Mouse (Mus musculus) gastrocnemius, adult 18-20 months (tissue): ENCODE results near the gene Zfyve28. TPM values are rescaled to one million over a fixed set of nuclear protein-coding genes. Genes with fewer than 3 reads are reported as not detected.
A peak's percentile ranks its signal among the peaks of the same experiment; 100 is the strongest.

ENCODE experiments used
- DNase-seq: peaks from one replicate; pipeline ENCODE4 v3.0.0; 2021; ENCODE audit warnings: low spot score
- total RNA-seq, 2 experiments: library from RNA; stranded (reverse); gene quantifications; 2 replicates each; pipeline ENCODE4 v1.2.3; 2021

The Zfyve28 gene
- total RNA-seq, 2 experiments from 2014 or later, result 0.41 to 0.69 TPM

DNA sequence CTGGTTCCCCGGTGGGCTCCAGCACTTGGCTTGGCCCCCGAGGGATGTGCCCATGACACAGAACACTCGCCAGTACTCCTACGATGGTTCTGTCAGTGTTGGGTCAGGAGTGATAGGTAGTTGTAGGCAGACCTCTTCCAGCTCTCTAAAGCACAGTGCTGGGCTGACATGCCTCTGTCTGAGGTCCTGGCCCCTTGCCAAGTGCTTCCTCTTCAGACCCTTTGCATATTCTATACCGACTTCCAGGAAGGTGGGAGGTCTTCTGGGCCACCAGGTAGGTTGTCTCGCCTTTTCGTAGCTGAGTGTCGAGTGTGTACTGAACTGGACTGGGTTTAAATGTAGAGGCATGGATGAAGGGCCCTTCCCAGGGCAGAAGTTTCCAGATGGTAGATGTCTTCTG is 74.6 kb downstream of the Zfyve28 start:
- no peak for DNase-seq

DNA sequence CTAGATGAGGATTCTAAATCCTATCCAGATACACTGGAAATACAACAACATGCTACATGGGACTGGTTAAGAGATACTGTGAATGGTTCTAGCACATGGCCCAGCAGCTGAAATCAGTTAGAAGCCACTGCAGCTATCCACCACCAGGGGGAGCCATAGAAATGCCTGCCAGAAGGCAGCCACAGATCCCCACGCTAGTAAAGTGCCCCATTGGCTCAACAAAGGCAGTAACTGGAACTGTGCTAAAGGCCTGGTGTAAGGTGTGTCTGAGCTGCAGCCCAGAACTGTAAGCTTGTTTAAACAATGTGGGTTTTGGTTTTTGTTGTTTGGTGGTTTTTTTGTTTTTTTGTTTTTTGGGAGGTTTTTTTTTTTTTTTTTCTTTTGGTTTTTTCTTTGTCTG is 78.0 kb downstream of the Zfyve28 start:
- peak; percentile 72 for DNase-seq

DNA sequence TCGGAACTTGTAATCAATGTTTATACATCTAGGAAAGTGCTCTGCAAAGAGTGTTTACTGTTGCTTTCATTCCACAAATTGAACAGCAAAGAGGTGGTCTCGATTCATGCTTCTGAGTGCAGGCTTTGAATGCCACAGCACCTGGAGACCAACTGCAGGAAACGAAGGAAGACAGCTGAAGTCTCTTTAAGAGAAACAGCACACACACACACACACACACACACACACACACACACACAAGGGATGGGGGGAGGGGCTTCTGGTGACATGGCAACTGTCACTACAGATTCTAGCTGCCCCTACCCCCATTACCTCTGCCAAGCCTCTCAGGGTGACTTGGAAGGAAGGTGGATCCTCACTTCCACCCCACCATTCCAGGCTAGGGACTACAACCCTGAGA is 80.7 kb downstream of the Zfyve28 start:
- DNase-seq, result no peak

DNA sequence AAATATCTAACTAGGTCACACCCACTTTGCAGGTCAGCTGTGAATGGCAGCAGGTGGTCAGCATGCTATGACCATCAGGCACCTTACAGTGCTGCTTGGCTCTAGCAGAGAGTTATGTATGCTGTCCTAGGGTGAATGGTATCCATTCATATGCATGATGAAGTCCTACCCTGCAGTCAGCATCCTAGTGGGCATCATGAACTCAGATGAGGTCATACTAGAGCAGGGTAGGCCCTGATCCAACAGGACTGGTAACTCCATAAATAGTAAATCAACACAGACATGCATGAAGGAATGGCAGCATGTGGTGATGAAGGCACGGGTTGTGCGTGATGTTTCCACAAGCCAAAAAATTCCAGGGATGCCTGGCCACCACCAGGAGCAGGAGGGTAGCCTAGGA is 82.5 kb downstream of the Zfyve28 start:
- DNase-seq, result no peak

DNA sequence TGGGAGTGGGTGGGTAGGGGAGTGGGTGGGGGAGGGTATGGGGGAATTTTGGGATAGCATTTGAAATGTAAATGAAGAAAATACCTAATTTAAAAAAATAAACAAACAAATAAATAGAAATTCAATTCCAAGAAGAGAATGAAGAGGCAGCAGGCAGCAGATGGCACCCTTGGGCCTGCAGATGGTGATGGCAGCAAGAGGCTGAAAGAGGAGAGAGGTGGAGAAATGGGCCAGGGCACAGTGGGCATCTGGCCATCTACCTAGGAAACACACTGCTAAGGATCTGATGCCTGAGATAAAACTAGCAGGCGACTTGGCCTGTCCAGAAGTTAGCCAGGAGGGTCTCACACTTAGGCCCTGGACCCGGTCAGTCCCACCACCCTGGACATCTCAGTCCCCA is 83.3 kb downstream of the Zfyve28 start:
- no peak for DNase-seq

DNA sequence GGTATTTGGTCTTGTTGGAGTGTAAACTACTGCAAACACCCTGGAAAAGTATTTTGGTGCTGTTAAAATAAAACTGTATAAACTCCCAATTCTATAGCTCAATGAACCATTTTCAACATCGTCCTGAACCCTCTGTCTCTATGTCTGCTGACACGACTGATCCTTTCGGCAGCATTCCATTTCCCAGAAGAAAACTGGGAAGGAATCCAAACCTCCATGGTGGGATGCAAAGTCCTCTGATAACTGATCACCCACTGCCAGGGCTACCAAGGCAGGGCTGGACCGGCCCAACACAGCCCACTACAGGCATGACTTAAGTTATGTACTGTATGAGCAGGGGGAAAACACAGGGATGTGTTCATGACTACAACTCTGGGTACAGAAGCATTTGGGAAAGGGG is 86.2 kb downstream of the Zfyve28 start:
- DNase-seq, result no peak

DNA sequence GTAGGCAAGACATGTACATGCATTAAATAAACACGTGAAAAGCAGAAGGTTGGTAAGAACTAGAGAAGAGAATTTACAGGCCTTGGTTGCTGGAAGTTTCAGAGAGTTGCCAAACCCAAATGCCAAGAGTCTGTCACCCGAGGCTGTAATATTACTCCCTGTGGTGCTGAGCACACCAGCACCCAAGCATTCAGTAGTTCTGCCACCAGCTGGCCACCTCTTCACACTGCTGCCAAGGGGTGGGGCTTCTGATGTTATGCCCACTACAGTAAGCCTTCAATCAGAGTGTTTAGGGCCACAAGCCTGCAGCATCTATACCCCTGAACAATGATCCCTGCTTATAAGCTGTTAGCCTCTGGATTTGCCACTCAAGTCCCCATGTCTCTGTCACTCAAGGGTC is 86.9 kb downstream of the Zfyve28 start:
- DNase-seq, result peak; percentile 38

DNA sequence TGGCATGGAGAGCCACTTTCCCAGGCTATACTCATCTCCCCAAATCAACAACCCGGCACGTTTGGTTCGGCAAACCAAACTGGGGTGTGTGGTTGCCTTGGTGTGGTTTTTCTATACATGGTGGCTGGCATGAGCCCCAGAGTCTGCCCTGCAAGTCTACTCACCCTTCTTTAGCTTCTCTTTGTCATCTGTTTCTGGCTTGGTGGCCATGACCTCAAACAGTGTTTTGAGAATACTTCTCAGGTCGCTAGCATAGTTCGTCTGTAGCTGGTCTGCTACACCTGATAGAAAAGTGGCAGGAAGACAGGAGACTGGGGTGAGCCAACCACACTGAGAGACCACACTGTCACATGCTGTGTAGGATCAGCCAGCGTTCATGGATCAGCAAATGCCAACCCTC is 89.6 kb downstream of the Zfyve28 start:
- DNase-seq, result no peak

DNA sequence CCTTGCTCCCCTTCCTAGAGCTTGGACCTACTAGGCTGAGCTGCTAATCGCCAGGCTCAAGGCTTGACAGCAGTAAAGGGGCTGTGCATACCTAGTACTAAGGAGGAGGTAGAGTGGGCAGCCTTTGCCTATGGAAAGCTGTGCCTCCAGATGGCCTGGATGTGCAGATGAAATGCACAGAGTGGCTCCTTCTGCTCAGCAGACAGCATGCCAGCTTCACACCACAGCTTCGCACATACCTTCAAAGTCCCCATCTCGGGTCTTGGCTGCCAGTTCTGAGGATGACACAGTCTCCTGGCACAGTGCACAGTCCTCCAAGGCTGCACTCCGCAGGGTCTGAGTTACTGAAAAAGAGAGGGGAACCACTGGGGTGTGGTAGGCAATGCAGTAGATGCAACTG is 91.0 kb downstream of the Zfyve28 start:
- DNase-seq, result no peak

DNA sequence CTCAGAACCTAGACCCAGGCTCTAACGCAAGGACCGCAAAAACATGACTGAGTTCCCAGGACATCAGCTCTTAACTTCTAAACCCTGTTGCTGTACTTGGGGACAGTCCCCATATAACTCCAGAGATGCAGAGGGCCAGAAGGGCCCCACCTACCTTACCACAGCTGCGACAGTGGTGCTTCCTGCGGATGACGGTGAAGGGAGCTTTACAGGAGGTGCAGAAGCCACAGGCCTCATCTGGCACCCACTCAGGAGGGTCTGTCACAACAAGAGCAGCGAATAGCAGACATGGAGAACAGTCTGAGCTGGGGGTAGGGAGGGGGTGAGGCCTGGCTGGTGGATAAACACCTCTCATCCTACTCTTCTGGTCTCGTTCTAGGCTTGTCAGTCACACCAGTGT is 91.8 kb downstream of the Zfyve28 start:
- DNase-seq, result no peak

DNA sequence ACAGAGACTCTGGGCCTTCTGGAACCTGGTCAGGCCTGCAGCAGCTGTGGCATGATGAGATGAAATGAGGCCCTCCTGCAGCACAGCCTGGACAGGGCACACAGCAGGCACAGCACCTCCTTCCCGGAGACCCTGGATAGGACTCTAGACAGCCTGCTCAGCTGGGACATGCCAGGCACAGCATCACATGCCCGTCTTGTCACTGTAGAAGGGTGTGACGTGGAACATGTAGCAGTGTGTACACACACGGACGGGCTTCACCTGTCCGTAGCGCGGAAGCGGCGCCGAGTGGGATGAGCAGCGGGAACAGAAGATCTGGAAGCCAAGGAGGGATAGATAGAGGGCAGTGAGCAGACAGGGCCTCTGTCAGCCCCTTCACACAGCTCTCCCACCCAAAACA is 92.5 kb downstream of the Zfyve28 start:
- DNase-seq, result no peak

DNA sequence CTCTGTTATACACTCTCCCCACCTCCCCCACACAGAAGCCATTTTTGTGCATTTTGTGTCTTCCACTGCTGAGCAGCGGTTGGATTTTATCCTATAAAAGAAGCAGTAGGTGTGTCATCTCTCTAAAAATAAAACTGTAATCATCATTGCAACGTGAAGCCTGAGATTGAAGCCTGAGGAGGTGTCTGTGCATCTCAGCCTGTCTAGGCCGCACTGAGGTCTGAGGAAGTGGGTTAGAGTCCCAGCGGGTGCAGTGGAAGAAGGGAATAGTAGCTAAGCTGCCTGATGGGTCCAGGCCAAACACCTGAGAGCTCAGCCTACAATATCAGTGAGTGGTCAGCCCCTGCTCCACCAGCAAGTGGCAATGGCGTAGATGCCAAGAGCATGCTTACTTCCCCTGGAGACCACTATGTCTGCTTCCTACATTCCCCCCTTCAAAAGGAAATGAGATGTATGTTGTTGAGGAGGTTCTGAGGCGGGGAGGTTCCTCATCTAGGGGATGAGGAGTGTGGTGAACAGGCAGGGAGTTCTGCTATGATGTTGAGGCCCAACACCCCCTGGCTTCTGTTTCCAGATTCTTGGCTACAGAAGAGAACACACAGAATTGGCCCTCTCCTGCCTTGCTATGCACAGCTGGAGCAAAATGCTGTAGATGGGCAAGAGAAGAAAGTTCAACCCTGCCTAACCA is 93.1 kb downstream of the Zfyve28 start:
- DNase-seq, result no peak

DNA sequence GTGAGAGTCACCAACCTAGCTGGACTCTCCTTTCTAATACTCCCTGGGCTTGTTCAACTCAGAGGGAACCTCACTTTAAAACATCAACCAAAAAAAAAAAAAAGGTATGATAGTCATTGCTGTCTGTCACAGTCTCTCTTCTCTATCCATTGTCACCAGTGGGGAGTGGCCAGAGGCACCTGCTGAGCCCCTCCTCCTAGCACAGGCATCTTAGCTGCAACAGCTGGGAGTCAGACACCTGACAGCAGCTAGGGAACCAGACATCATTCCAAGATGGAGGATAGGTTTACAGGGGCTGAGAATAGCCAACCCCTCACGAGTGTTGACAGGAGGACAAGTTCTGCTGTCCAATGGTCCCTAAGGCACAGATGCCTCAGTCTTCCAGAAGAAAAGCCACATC is 93.8 kb downstream of the Zfyve28 start:
- DNase-seq, result no peak

DNA sequence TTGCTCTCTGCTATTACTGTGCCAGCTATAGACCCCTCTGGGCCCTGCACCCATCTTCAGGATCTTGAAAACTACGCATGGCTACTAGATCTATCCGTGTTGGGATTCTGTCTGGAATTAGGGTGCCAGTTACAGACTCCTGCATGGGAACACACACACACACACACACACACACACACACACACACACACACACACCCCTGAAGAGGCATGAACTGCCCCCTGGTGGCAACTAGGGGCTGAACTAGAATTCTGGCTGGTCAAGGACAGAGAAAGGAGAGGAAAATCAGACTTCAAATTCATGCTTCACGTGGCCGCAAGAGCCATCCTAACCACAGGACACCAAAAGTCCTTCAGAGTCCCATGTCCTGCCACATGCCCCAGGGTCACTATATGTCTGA is 96.4 kb downstream of the Zfyve28 start:
- DNase-seq, result no peak

DNA sequence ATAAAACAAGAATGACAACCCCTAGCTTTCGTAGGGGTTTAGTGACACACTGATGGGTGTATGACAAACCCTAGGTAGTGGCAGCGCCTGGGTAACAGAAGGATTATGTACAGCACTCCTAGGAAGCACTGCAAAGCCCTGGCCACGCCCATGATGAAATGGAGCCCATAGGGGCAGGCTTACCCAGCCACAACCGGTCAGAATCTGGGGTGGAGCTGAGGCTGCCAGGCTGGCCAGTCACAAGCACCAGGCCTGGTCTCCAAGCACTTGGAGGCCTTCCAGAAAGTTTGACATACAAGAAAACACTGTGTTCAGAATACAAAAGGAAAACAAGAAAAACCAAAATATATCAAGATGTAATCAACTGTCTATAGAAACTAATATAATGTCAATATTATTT is 97.2 kb downstream of the Zfyve28 start:
- DNase-seq, result no peak

DNA sequence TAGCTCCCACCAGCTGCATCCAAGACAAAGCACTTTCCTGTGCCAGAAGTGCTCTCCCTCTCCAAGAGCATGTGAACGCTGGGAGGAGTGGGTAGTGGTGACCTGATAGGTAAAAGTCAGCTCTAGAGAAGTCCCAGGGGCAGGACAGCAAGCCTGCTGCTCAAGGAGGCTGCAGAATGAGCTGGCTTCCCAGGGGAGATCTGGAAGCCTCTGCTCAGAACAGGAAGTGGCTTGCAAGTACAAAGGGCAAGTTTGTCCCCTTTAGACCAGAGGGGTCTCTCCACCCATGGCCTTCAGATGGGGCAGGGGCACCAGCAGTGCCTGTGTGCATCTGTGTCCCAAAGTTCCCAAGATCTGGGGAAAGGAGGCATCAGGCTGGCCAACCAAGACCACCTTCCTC is 98.7 kb downstream of the Zfyve28 start:
- no peak for DNase-seq

DNA sequence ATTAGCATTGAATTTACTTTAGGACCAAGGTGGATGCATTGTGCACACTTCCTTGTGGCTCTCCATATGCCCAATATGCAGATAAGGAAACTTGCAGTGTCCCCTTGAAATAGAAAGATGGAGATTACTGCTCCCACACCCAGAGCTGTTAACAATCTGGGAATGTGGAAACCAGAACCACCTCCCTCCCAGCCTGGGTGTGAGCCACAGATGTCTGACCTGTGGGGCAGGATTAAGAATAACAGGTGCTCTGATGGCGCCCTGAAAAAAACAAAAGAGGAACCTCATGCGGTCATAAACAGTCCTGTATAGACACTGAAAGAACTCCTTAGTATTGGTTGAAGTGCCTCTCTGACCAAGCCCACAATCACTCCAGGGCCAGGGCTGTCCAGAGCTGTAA is 99.4 kb downstream of the Zfyve28 start:
- DNase-seq, result no peak

DNA sequence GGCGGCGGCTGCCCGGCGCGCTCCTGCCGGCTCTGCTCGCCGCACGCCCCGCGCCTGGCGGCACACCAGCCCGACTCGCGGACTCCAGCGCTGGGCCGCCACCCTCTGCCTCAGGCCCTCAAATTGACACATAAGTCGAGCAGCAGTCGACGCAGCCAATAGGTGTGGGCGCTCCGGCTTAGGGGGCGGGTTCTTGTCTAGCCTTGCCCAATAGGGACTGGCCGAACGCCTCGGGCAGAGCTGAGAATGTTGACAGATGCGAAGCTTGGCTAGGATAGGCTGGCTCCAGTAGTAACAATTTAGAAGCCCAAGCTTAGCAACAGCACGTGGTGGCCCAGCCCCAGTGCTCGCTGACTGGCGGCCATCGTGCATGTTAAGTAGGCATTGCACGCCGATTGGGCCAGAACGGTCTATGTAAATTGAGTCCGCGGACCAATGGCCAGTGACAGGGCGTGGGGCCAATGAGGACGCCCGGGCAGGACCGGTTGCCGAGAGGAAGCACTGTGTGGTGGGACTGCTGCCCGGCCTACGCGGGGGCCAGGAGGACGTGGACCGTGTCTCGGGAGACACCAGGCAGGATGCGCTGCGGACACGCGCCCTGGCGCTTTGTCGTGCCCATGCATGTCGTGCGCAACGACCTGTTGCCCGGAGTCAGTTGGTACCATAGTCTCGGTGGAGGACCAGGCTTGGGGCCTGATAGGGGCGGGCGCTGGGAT is 100.5 kb downstream of the Zfyve28 start, which contains the start of gene Mxd4:
Gene Mxd4, minus strand, starts transcription at position 120 of the 716 bp plus-strand sequence.
- DNase-seq, result peak; percentile 100

DNA sequence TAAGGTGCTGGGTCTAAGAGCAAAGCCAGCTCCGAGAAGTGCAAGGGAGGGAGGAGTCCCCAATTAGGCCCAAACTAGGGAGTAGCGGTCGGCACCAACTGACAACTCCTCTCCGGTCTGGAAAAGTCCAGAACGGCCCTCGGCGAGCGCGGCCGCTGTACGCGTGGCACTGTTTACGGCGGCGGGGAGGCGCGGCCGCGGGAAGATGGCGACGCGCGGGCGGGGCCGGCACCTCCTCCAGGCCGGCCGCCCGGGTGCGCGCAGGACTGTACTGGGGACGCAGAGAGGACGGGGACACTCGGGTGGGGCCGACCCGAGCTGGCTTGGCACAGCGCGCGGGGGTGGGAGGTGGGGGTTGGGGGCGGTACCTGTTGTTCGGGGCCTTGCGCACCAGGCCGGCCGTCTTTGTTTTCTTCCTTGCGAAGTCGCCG is 101.3 kb downstream of the Zfyve28 start:
- peak; percentile 54 for DNase-seq

DNA sequence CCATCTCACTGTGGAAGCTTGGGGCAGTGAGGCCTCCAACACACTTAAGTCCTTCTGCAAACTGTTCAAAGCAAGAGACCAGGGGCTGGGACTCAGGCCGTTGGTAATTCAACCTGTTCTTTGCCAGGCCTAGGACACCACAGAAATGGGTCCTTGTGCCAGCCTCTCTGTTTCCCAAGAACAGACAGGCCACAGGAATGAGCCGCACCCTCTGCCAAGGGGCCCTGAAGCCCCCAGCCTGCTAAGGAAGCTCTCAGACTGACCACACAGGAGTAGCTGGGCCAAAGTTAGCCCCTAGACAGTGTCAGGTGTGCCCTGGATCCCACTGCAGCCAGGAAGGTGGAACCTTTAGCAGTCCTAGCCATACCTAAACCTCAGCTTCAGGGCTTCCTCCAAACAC is 101.9 kb downstream of the Zfyve28 start:
- DNase-seq, result no peak

DNA sequence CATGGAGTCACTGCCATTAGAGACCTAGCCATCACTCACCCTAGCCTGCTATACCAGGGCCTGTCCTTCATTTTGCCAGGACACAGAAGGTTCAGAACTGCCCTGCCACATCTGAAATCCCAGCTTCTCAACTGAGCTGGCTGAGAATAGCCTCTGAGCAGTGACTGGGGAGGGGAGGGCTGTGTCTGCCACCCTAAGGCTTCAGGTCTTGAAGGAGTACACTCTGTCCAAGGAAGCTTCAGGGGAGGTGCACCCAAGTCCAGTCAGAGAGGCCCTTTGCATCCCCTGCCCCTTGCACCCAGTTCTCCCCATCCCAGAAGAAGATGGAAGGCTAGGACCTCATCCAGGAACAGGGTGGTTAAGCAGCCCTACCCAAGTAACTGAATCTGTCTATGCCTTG is 102.5 kb downstream of the Zfyve28 start:
- DNase-seq, result no peak

DNA sequence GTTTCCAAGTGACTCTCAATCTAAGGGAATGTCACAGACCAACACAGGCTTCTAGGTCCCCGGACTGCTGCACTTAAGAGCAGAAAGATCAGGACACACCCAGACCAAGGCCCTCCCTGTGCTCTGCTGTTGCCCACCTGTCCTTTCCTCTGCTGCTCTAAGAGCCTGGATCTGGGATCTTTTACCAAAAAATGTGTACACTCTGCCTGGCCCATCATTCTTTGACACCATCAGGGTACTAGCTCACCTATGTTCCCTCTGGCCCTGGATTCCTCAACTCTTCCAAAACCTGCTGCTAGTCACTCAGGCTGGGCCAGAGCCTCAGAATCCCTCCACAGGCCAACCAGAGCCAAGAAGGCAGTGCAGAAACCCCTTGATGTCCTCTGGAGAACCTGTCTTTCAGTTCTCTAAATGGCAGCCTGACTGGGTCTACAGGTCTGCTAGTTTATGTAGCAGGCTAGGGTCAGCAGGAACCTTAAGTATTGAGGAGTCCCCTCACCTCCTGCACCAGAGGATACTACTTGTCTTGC is 103.1 kb downstream of the Zfyve28 start:
- DNase-seq, result no peak

DNA sequence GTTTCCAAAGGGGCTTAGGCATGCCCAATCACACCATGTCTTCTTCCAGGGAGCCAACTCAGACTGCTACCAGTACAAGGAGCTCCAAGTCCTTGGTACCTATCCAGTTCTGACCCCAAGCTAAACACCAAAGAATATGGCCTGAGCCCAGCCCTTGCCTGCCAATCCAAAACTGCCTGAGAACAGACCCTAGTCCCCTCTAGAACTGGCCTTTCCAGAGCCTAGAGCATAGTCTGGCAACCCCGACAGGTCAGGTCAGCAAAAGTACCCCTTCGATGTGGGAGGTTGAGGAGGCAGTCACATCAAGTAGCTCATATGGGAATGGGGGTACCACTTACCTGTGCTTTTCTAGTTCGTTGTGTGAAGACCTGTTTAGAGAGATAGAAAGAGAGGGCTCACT is 104.3 kb downstream of the Zfyve28 start:
- no peak for DNase-seq
